Mouse (Mus musculus): Measurements from ENCODE around the gene Nr1d2. TPM values are rescaled to one million over a fixed set of nuclear protein-coding genes. Genes with fewer than 3 reads are reported as not detected.
"Not testable (repeated sequence)": the region's sequence is repeated elsewhere in the genome, so short reads cannot be mapped to it uniquely, and the experiment has no call there.

The Nr1d2 gene
- total RNA-seq, 2 experiments from 2014 or later, result 60.9 to 66.4 TPM

GRCm38 (mm10) chr14:18233981-18234960, 4.7 kb downstream of the Nr1d2 start:
- no peak for DNase-seq (ENCODE audit: low spot score in 2 of 2)

GRCm38 (mm10) chr14:18233076-18233475, 5.9 kb downstream of the Nr1d2 start:
- DNase-seq (ENCODE audit: low spot score in 2 of 2), result no peak

GRCm38 (mm10) chr14:18231866-18232265, 7.1 kb downstream of the Nr1d2 start:
- DNase-seq (ENCODE audit: low spot score in 2 of 2), result not testable (repeated sequence)

GRCm38 (mm10) chr14:18229751-18230150, 9.2 kb downstream of the Nr1d2 start:
- not testable (repeated sequence) for DNase-seq (ENCODE audit: low spot score in 2 of 2)

- DNase-seq (ENCODE audit: low spot score in 2 of 2), result not testable (repeated sequence)
Measured at GRCm38 (mm10) chr14:18226181-18226580, 12.7 kb downstream of the Nr1d2 start.

GRCm38 (mm10) chr14:18225431-18225830, 13.5 kb downstream of the Nr1d2 start:
- not testable (repeated sequence) for DNase-seq (ENCODE audit: low spot score in 2 of 2)

GRCm38 (mm10) chr14:18221977-18222376, 16.9 kb downstream of the Nr1d2 start:
- no peak for DNase-seq (ENCODE audit: low spot score in 2 of 2)

GRCm38 (mm10) chr14:18217158-18217557, 21.8 kb downstream of the Nr1d2 start:
- DNase-seq (ENCODE audit: low spot score in 2 of 2), result no peak

GRCm38 (mm10) chr14:18216428-18216827, 22.5 kb downstream of the Nr1d2 start:
- no peak for DNase-seq (ENCODE audit: low spot score in 2 of 2)

GRCm38 (mm10) chr14:18210795-18211194, 28.1 kb downstream of the Nr1d2 start:
- no peak for DNase-seq (ENCODE audit: low spot score in 2 of 2)

- not testable (repeated sequence) for DNase-seq (ENCODE audit: low spot score in 2 of 2)
Measured at GRCm38 (mm10) chr14:18204315-18204714, 34.6 kb downstream of the Nr1d2 start.

- DNase-seq (ENCODE audit: low spot score in 2 of 2), result no peak
Measured at GRCm38 (mm10) chr14:18201413-18201812, 37.5 kb downstream of the Nr1d2 start.

- no peak for DNase-seq (ENCODE audit: low spot score in 2 of 2)
Measured at GRCm38 (mm10) chr14:18186883-18187417, 52.0 kb downstream of the Nr1d2 start.

- not testable (repeated sequence) for DNase-seq (ENCODE audit: low spot score in 2 of 2)
Measured at GRCm38 (mm10) chr14:18177531-18177930, 61.4 kb downstream of the Nr1d2 start.

- DNase-seq (ENCODE audit: low spot score in 2 of 2), result no peak
Measured at GRCm38 (mm10) chr14:18167597-18167996, 71.3 kb downstream of the Nr1d2 start.

GRCm38 (mm10) chr14:18167041-18167440, 71.9 kb downstream of the Nr1d2 start:
- DNase-seq (ENCODE audit: low spot score in 2 of 2), result no peak

Small RNA genes lying within 50 kb of the gene (microRNA-seq; reads per million reads assigned to microRNA genes)
- gene Gm44469, result not detected

Other genes starting within 250 kb of the Nr1d2 start
- 10 to 100 TPM; 15.8 to 17.7 TPM for gene Nkiras1, start 32.0 kb upstream of the Nr1d2 start, total RNA-seq (2021)
- 1,000 to 10,000 TPM; 1,128 to 1,174 TPM for gene Rpl15, start 32.3 kb upstream of the Nr1d2 start, total RNA-seq (2021)
- gene Ube2e1, start 92.7 kb upstream of the Nr1d2 start, total RNA-seq (2021), result 10 to 100 TPM; 79.1 to 80.1 TPM